Mouse (Mus musculus) hindbrain, embryonic 10.5 days (tissue): ENCODE results near the gene Rbfox2. TPM values are rescaled to one million over a fixed set of nuclear protein-coding genes. Genes with fewer than 3 reads are reported as not detected.

Source experiments
- DNase-seq: peaks from one replicate; pipeline ENCODE4 v3.0.0-alpha.2; 2017; ENCODE audit warnings: low spot score
- H3K27ac ChIP-seq: fragments of 300-500 bp; sonication (generic); 2 replicates; pipeline ENCODE4 v1.5.1; 2016; ENCODE audit warnings: mild to moderate bottlenecking, moderate library complexity
- H3K27me3 ChIP-seq: fragments of 300-500 bp; sonication (generic); 2 replicates; pipeline ENCODE4 v1.6.1; 2016; ENCODE audit warnings: mild to moderate bottlenecking; ENCODE audit not compliant: poor library complexity, insufficient read depth, severe bottlenecking
- H3K36me3 ChIP-seq: fragments of 300-500 bp; sonication (generic); 2 replicates; pipeline ENCODE4 v1.6.1; 2016; ENCODE audit warnings: mild to moderate bottlenecking, moderate library complexity
- H3K4me1 ChIP-seq: fragments of 300-500 bp; sonication (generic); replicated peaks from 2 replicates; pipeline ENCODE4 v1.6.1; 2016; ENCODE audit warnings: mild to moderate bottlenecking
- H3K4me3 ChIP-seq: fragments of 300-500 bp; sonication (generic); 2 replicates; pipeline ENCODE4 v1.5.1; 2016; ENCODE audit warnings: mild to moderate bottlenecking, moderate library complexity
- H3K9me3 ChIP-seq: fragments of 300-500 bp; sonication (generic); 2 replicates; pipeline ENCODE4 v1.6.1; 2016; ENCODE audit warnings: mild to moderate bottlenecking, moderate library complexity
- WGBS: fragments of 180-500 bp; shearing (Covaris S2); methylation state at CpG from one replicate; pipeline ENCODE4 v1.1.7; 2016; 5-methylcytosine and 5-hydroxymethylcytosine counted together
- polyA plus RNA-seq: library from polyadenylated mRNA; unstranded; fragments of >200 nt; fragmentation: Nextera tagmentation; extraction: Ambion mirVana; gene quantifications from 2 replicates; pipeline ENCODE4 v1.2.1, GENCODE M21; 2016

Gene Rbfox2
- polyA plus RNA-seq, 1 experiment from 2014 or later, result 77.8 TPM

GRCm38 (mm10) chr15:77323226-77323625 lies 16.4 kb upstream of the Rbfox2 start:
- no peaks in the 10 kb centered on the region for H3K9me3 ChIP-seq
- 85% methylated on average over 10 of the region's 10 CpGs for WGBS
- no peaks in the 10 kb centered on the region; the same call in 1 of the 2 replicates for H3K4me1 ChIP-seq

GRCm38 (mm10) chr15:77313701-77314100 lies 6.9 kb upstream of the Rbfox2 start:
- 29% methylated on average over 6 of the region's 6 CpGs for WGBS
- H3K36me3 ChIP-seq, result no peaks in the 10 kb centered on the region
- peaks cover 64% of the 10 kb centered on the region for H3K27me3 ChIP-seq
- H3K4me1 ChIP-seq, result peaks cover 23% of the 10 kb centered on the region
- H3K27ac ChIP-seq, result peak overlapping the region; percentile 35; the same call in 1 of the 2 replicates
- DNase-seq, result no peak
- H3K4me3 ChIP-seq, result no peak overlapping the region
- H3K9me3 ChIP-seq, result no peaks in the 10 kb centered on the region

More at GRCm38 (mm10) chr15:77323226-77323625, 16.4 kb upstream of the Rbfox2 start:
- Histone ChIP-seq H3K27ac (no peak overlapping the region), H3K4me3 (no peak overlapping the region), H3K36me3 (no peaks in the 10 kb centered on the region), H3K27me3 (peaks cover 20% of the 10 kb centered on the region)
- DNase-seq, result no peak

- Histone ChIP-seq H3K4me3 (no peak overlapping the region), H3K9me3 (no peaks in the 10 kb centered on the region), H3K27me3 (peaks cover 64% of the 10 kb centered on the region), H3K36me3 (no peaks in the 10 kb centered on the region), H3K27ac (no peak overlapping the region), H3K4me1 (peaks cover 23% of the 10 kb centered on the region)
- no peak for DNase-seq
- WGBS, result 96% methylated on average over 7 of the region's 7 CpGs
Measured at GRCm38 (mm10) chr15:77312796-77313195, 6.0 kb upstream of the Rbfox2 start.

GRCm38 (mm10) chr15:77307767-77308495 lies 1.1 kb upstream of the Rbfox2 start:
- Histone ChIP-seq H3K36me3 (no peaks in the 10 kb centered on the region), H3K4me3 (no peak overlapping the region), H3K9me3 (no peaks in the 10 kb centered on the region), H3K4me1 (peaks cover 39% of the 10 kb centered on the region), H3K27ac (no peak overlapping the region), H3K27me3 (peaks cover 31% of the 10 kb centered on the region; the same call in 1 of the 2 replicates)
- DNase-seq, result no peak
- 76% methylated on average over 4 of the region's 4 CpGs for WGBS

GRCm38 (mm10) chr15:77305852-77306546 lies 805 bp downstream of the Rbfox2 start:
- Histone ChIP-seq H3K4me1 (peaks cover 57% of the 10 kb centered on the region), H3K27me3 (peaks cover 21% of the 10 kb centered on the region; the same call in 1 of the 2 replicates), H3K9me3 (no peaks in the 10 kb centered on the region), H3K4me3 (peak overlapping the region; percentile 97), H3K36me3 (peaks cover 12% of the 10 kb centered on the region; the same call in 1 of the 2 replicates), H3K27ac (peak overlapping the region; percentile 98)
- peak; percentile 60 for DNase-seq
- WGBS, result under 1% methylated on average over 54 of the region's 54 CpGs

- peaks cover 19% of the 10 kb centered on the region for H3K36me3 ChIP-seq
- H3K27me3 ChIP-seq, result peaks cover 13% of the 10 kb centered on the region; the same call in 1 of the 2 replicates
- peak overlapping the region; percentile 97 for H3K4me3 ChIP-seq
- no peaks in the 10 kb centered on the region for H3K9me3 ChIP-seq
- peak overlapping the region; percentile 98 for H3K27ac ChIP-seq
- peaks cover 68% of the 10 kb centered on the region for H3K4me1 ChIP-seq
- DNase-seq, result no peak
- WGBS, result 21% methylated on average over 3 of the region's 3 CpGs
Measured at GRCm38 (mm10) chr15:77304960-77305359, 1.8 kb downstream of the Rbfox2 start.

GRCm38 (mm10) chr15:77301122-77301521 lies 5.7 kb downstream of the Rbfox2 start:
- no peaks in the 10 kb centered on the region for H3K27me3 ChIP-seq
- no peak overlapping the region for H3K27ac ChIP-seq
- peak; percentile 44 for DNase-seq
- peaks cover 20% of the 10 kb centered on the region for H3K36me3 ChIP-seq
- H3K9me3 ChIP-seq, result no peaks in the 10 kb centered on the region
- no peak overlapping the region for H3K4me3 ChIP-seq
- H3K4me1 ChIP-seq, result peaks cover 77% of the 10 kb centered on the region
- WGBS, result 65% methylated on average over 6 of the region's 6 CpGs

GRCm38 (mm10) chr15:77298564-77298963 lies 8.2 kb downstream of the Rbfox2 start:
- no peaks in the 10 kb centered on the region for H3K9me3 ChIP-seq
- peaks cover 57% of the 10 kb centered on the region for H3K4me1 ChIP-seq
- peaks cover 20% of the 10 kb centered on the region for H3K36me3 ChIP-seq
- DNase-seq, result peak; percentile 58
- 61% methylated on average over 3 of the region's 3 CpGs for WGBS
- H3K27ac ChIP-seq, result no peak overlapping the region; the same call in 1 of the 2 replicates
- no peak overlapping the region for H3K4me3 ChIP-seq
- H3K27me3 ChIP-seq, result no peaks in the 10 kb centered on the region

- no peak overlapping the region for H3K27ac ChIP-seq
- no peaks in the 10 kb centered on the region for H3K27me3 ChIP-seq
- H3K4me1 ChIP-seq, result peaks cover 52% of the 10 kb centered on the region
- H3K9me3 ChIP-seq, result no peaks in the 10 kb centered on the region
- WGBS, result 72% methylated on average over 2 of the region's 2 CpGs
- peaks cover 15% of the 10 kb centered on the region for H3K36me3 ChIP-seq
- DNase-seq, result no peak
- no peak overlapping the region for H3K4me3 ChIP-seq
Measured at GRCm38 (mm10) chr15:77296635-77297034, 10.2 kb downstream of the Rbfox2 start.

- no peak overlapping the region for H3K4me3 ChIP-seq
- DNase-seq, result no peak
- WGBS, result 94% methylated on average over 3 of the region's 3 CpGs
- peaks cover 26% of the 10 kb centered on the region for H3K4me1 ChIP-seq
- H3K9me3 ChIP-seq, result no peaks in the 10 kb centered on the region
- H3K27ac ChIP-seq, result no peak overlapping the region
- H3K27me3 ChIP-seq, result no peaks in the 10 kb centered on the region
- H3K36me3 ChIP-seq, result no peaks in the 10 kb centered on the region
Measured at GRCm38 (mm10) chr15:77293493-77293892, 13.3 kb downstream of the Rbfox2 start.

GRCm38 (mm10) chr15:77292381-77292780 lies 14.4 kb downstream of the Rbfox2 start:
- Histone ChIP-seq H3K27me3 (no peaks in the 10 kb centered on the region), H3K9me3 (no peaks in the 10 kb centered on the region), H3K4me1 (peaks cover 21% of the 10 kb centered on the region), H3K36me3 (no peaks in the 10 kb centered on the region), H3K4me3 (no peak overlapping the region), H3K27ac (no peak overlapping the region)
- DNase-seq, result no peak
- WGBS, result 82% methylated on average over 6 of the region's 6 CpGs

GRCm38 (mm10) chr15:77291471-77291870 lies 15.3 kb downstream of the Rbfox2 start:
- 66% methylated on average over 7 of the region's 7 CpGs for WGBS
- peaks cover 20% of the 10 kb centered on the region for H3K4me1 ChIP-seq
- no peaks in the 10 kb centered on the region for H3K27me3 ChIP-seq
- peak; percentile 13 for DNase-seq
- H3K4me3 ChIP-seq, result no peak overlapping the region
- no peak overlapping the region for H3K27ac ChIP-seq
- no peaks in the 10 kb centered on the region for H3K9me3 ChIP-seq
- H3K36me3 ChIP-seq, result no peaks in the 10 kb centered on the region

GRCm38 (mm10) chr15:77290352-77290751 lies 16.5 kb downstream of the Rbfox2 start:
- no peaks in the 10 kb centered on the region for H3K9me3 ChIP-seq
- H3K4me3 ChIP-seq, result no peak overlapping the region
- H3K27me3 ChIP-seq, result no peaks in the 10 kb centered on the region
- H3K4me1 ChIP-seq, result peaks cover 19% of the 10 kb centered on the region
- WGBS, result 87% methylated on average over 2 of the region's 2 CpGs
- no peak for DNase-seq
- no peak overlapping the region for H3K27ac ChIP-seq
- H3K36me3 ChIP-seq, result no peaks in the 10 kb centered on the region
